Comparison of ENCODE assay signal across 13 mouse cellular contexts in genomic region chr3:107889236-107889635, GRCm38 (mm10). TPM values are rescaled to one million over a fixed set of nuclear protein-coding genes. Genes with fewer than 3 reads are reported as not detected.
"Had no signal": no experiment of that assay in that cellular context is flagged by ENCODE, and none has a peak within 500 bp of the region (broad histone marks: within the 10 kb centered on the region; RNA-seq: fewer than 3 reads in every experiment).

No protein-coding gene starts in this region.

RNA-seq across cellular contexts. Expression of gene Eps8l3, which starts 12.2 kb away (rescaled TPM):
- total RNA-seq: midbrain, postnatal 0 days; monocyte, adult 5-6 weeks; neutrophil, adult 5-6 weeks had no signal
- polyA plus RNA-seq: liver, postnatal 0 days; lung, adult 2 months; lung, embryonic 15.5 days; lung, postnatal 0 days; macrophage; midbrain, embryonic 11.5 days; midbrain, embryonic 13.5 days; midbrain, postnatal 0 days; neural tube, embryonic 12.5 days; neural tube, embryonic 14.5 days; urinary bladder, adult 2 months had no signal

RNA-seq across cellular contexts. Expression of gene Gstm7, which starts 42.4 kb away (rescaled TPM):
- total RNA-seq: monocyte, adult 5-6 weeks; neutrophil, adult 5-6 weeks had no signal

RNA-seq across cellular contexts. Expression of gene Gstm6, which starts 54.3 kb away (rescaled TPM):
- total RNA-seq: monocyte, adult 5-6 weeks; neutrophil, adult 5-6 weeks had no signal
- polyA plus RNA-seq: macrophage had no signal
